Mouse (Mus musculus): ENCODE results near the gene Eri2. TPM values are rescaled to one million over a fixed set of nuclear protein-coding genes. Genes with fewer than 3 reads are reported as not detected.
A peak's percentile ranks its signal among the peaks of the same experiment; 100 is the strongest.
"Not testable (repeated sequence)": the region's sequence is repeated elsewhere in the genome, so short reads cannot be mapped to it uniquely, and the experiment has no call there.

Eri2 gene
- total RNA-seq, 2 experiments from 2014 or later, result 7.7 to 8.1 TPM

- DNase-seq, result not testable (repeated sequence)
These were observed 53.9 kb downstream of the Eri2 start for GRCm38 (mm10) chr7:119739798-119740468.

- DNase-seq, result no peak
These were observed 55.0 kb downstream of the Eri2 start for GRCm38 (mm10) chr7:119738877-119739276.

GRCm38 (mm10) chr7:119731262-119731661 is 62.6 kb downstream of the Eri2 start:
- DNase-seq, result not testable (repeated sequence)

- no peak for DNase-seq
These were observed 66.2 kb downstream of the Eri2 start for GRCm38 (mm10) chr7:119727621-119728020.

GRCm38 (mm10) chr7:119720947-119721310 is 72.9 kb downstream of the Eri2 start:
- no peak for DNase-seq

GRCm38 (mm10) chr7:119720253-119720946 is 73.5 kb downstream of the Eri2 start, which contains the start of gene Thumpd1:
Gene Thumpd1, minus strand, starts transcription at chr7:119720798.
- DNase-seq, result peak; percentile 92 to 93

Other genes with a start within 250 kb of the Eri2 start
- not detected for gene Acsm2, start 239.7 kb downstream of the Eri2 start, total RNA-seq (2021)
- gene Acsm1, start 187.0 kb downstream of the Eri2 start, total RNA-seq (2021), result not detected
- gene Acsm4, start 104.0 kb downstream of the Eri2 start, total RNA-seq (2021), result not detected
- 10 to 100 TPM; 45.4 to 48.2 TPM for gene Thumpd1, start 73.3 kb downstream of the Eri2 start, total RNA-seq (2021)
- gene Acsm3, start 33.1 kb downstream of the Eri2 start, total RNA-seq (2021), result not detected
- gene Rexo5, start 52 bp downstream of the Eri2 start, total RNA-seq (2021), result 1 to 10 TPM; 1.9 to 2.8 TPM
- gene Lyrm1, start 101.8 kb upstream of the Eri2 start, total RNA-seq (2021), result 10 to 100 TPM; 11.5 to 12.6 TPM
- 10 to 100 TPM; 25.7 to 31.1 TPM for gene Dcun1d3, start 102.2 kb upstream of the Eri2 start, total RNA-seq (2021)

Measured in layer of hippocampus, postnatal 36 days (tissue).